Mouse (Mus musculus) liver, adult (tissue): ENCODE data around the gene Ttc17.

Source experiments
- GATA4 ChIP-seq: IDR thresholded peaks from 2 replicates; pipeline ENCODE4 v1.6.1; 2014; ENCODE audit warnings: mild to moderate bottlenecking, low read length; ENCODE audit not compliant: insufficient replicate concordance

Gene Ttc17

DNA sequence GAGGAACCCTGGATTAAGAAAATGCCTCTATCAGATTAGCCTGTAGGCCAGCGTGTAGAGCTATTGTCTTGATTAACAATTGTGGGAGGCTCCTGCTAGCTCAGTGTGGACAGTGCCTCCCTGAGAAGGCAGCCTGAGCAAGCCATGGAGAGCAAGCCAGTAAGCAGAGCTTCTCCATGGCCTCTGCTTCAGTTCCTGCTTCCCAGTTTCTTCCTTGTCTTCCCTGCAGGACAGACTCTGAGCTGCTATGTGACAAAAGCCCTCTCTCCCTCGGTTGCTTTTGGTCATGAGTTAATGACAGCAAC, 71.8 kb downstream of the Ttc17 start:
- TF ChIP-seq GATA4 = no peak

DNA sequence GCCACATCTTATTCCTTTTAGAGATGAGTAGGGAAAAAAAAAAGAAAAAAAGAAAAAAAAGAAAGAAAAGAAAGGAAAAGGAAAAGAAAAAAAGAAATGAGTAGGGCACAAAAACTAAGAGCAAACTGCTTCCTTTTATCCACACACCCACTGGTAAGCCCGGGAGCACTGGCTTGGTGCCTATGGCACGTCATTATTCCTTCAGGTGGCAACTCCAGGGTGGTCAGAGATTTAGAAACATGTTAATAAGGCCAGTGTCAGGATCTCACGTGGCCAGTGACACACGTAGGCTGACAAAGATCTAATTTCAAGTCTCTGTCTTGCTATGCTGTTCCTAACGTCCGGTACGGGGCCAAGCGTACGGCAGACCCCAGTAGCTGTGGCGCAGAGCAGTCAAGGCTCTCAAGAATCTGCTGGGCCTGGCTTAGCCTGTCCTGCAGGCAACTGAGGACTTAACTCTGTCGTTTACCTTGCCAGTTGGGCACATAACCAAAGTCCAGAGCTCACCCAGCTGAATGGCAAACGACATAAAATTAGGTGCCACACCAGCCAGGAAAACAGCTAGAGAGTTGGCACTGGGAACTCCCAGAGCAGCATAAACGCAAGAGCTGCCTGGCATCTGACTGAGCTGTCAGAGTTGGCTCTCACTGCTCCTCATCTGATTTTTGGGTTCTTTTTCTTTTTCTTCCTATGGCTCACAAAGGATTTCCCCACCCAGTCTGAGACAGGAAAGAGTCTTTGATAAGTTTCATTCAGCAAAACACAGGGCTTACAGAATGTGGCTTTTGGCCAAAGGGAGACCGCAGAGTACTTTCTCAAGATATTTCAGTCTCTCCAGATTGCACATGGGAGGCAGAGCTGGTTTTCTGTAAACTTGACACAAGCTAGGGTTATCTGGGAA, 72.4 kb downstream of the Ttc17 start:
- TF ChIP-seq GATA4 = peak; percentile 77

DNA sequence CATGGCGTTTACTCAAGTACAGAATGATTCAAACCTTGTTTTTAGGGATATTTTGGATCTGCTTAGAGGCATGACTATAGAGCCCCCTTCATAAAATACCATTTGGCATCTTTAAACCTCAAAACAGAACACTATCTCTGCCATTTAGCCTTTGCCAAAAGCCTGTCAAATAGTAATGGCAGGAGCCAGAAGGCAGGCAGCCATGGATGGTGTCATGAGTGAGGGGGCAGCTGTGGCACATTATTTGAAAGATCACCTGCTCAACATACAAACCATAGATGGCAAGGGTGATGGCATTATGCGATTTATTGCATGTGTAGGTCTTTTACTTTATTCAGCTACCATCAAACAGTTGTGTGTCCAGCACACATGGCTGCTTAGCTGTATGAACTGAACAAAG, 73.4 kb downstream of the Ttc17 start:
- TF ChIP-seq GATA4 = no peak

DNA sequence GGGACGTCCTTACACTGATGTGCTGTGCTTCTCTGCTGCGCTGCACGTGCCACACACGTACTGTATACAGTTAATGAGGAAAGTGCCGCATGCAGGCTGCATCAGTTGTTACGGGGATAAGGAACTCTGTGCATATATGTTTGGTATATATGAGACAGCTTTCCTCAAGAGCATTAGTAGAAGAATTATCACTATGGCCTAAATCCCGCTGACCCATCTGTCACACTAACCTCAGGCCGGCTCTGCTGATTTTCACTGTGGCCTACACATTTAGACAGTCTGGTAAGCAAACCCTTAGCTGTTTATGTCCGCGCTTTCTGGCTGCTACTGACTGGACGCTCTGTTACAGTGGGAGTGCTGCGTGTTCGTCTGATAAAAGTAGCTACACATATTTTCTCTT, 77.2 kb downstream of the Ttc17 start:
- no peak for TF ChIP-seq GATA4

DNA sequence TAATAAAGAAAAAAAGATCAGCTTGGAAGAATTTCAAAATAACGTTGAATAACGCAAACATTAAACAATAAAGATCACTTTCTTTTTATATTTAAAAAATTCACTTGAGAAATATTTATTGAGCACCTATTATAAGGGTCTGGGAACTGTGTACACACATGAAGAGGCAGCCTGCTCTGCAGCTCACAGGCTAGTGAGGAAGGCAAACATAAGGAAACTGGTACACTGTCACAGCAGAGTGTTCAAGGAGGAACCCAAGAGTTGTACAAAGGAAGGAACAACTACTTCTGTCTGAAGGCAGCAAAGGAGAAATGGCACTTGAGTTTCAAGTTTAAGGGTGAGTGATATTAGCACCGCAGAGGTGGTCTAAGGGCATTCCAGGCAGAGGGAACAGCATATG, 78.7 kb downstream of the Ttc17 start:
- TF ChIP-seq GATA4 = no peak

DNA sequence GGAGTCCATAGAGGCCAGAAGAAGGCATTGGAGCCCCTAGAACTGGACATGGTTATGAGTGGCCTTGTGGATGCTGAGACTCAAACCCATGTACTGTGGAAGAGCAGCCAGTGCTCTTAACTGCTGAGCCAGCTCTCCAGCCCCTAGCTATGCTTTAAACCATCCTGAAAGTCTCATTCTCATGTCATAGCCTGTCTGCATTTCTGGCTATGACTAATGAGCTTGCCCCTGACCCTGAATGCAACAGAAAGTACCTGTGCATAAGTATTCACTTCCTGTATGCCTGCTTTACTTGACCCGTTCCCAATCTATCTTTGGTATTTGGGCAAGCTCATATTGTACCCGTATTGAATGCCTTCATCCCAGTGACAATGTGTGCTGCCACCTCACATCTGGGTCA, 86.7 kb downstream of the Ttc17 start:
- TF ChIP-seq GATA4 = no peak

DNA sequence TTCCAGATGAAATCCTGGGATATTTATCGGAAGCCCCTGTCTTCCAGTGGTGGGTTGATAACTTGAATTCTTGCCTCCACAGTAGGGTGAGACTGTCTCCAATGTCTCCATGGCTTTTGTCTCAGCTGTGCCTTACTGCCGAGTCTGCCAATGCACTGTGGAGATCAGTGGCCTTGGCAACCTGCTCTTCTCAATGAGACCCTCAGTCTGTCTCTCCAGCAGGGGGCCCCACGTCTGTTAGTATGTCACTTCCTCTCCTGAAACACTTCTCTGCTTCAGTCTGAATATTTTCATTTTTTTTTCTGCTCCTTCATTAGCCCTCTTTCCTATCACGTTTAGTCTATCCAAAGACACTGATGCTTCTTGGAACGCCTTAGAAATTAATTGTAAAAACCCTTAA, 90.0 kb downstream of the Ttc17 start:
- no peak for TF ChIP-seq GATA4

DNA sequence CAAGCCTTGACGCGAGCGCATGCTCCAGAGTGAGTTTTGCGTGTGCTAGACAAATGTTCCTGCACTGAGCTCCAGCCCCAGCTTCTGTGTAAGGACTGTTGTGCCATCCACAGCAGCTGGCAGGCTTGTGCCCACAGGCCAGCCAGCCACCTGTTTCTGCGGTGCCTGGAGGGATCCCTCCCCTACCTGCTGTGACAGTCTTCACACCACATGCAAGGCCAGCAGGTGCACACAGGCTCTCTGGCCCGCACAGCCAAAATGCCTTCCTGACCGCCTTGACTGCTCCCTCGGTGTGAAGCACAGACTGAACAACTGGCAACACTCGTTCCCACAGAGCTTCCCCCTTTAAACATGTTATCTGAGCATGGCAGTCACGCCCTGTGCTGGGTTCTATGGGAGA, 102.5 kb downstream of the Ttc17 start:
- no peak for TF ChIP-seq GATA4

DNA sequence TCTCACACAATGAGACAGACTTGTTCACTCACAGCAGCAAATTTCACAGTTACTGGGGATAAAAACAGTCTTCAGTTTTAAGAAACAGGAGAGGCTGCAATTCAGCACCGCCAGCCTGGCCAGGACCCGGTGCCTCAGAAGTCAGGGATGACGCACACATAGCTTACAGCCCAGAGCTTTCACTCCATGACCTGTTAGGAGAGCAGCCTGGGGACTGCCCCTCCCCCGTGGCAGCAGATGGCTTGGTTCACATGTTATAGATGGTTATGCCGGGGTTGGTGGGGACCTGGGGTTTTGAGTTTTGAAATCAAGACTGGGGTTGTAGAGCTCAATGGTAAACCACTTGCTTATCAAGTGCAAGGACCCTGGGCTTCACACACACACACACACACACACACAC, 104.1 kb downstream of the Ttc17 start:
- no peak for TF ChIP-seq GATA4

DNA sequence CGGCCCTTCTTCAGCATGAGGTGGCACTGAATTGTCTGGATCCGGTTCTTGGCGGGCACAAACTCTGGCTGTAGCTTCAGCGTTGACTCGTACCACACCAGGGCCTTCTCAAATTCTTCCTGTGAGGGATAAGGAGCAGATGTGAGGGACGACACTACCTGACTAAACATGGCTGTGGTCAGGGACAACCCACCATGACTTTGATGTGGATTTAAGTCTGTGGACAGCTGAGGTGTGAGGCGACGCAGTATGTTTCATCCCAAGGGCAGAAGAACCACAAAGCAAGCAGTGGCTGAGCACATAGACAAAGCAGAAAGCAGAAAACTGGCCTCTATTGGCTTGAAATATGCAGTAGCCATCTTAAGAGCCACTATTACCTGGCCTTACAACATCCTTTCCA, 104.7 kb downstream of the Ttc17 start:
- TF ChIP-seq GATA4 = no peak

DNA sequence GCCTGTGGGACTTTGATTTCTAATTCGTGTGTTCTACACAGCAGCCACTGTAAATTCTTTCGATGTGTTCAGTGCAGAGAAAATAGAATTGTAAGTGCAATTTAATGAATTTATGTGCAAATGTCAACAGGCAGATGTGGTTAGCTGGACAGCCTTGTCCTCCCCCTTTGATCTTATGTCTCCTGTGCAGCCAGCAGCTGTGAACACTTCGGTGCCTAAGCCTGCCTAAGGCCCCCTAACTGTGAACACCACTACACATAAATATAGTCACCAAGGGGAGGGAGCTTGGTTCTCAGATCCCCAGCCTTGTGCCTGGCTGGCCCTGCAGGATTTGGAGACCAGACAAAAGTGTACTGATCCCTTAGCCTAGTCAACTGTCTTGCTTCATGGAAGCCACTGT, 109.0 kb downstream of the Ttc17 start:
- TF ChIP-seq GATA4 = no peak

DNA sequence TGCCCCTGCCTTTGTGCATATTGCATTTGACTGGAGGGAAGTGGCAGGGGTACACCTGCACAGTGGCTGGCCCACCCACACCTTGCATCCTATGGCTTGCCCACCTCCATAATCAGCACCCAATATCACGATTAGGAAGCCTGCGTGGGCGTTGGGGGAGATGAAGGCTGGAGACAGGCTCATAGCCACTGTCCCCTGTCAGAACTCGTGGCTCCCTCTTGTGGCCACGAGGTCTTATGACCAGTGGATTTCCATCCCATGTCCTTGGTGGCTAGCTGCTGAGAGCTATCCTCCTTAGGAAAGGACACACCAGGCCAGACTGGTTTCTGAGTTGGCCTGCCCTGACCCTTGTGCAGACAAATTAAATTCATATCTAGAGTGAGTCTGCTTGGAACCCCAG, 116.0 kb downstream of the Ttc17 start:
- no peak for TF ChIP-seq GATA4

DNA sequence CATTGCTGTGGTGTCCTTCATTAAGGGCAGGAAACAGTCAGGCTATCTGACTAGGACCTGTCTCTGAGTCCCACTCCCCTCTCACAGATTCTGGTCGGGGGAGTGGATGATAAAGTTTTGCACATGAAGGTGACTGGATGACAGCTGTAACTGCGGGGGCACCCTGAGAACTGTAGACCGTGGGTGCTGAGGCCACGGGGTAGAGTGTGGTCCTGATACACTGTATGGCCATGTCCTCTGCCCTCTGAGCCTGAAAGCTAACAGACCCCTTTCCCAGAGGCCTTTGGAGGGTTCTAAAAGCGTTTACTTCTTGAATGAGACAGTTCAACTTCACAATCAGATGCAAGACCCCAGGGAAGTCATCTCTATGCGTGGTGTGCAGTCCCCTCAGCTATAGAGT, 116.8 kb downstream of the Ttc17 start:
- no peak for TF ChIP-seq GATA4

DNA sequence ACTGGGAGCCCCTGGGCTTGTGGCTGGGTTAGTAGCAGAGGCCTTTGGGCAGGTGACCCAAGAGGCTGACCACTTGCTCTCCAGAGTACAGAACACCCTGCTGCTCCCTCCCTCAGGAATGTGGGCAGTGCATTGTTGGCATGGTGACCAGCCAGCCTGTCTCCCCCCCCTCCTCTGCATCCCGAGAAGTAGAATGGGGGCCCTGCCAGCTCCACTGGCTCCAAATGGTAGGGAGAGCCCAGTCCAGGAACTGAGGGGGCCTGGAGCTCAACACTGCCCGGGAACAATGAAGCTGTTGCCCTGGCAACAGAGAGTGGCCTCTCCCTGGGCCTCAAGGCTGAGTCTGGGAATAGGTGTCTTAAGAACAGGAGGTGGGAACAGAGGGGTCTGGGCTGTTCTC, 117.3 kb downstream of the Ttc17 start:
- TF ChIP-seq GATA4 = no peak

DNA sequence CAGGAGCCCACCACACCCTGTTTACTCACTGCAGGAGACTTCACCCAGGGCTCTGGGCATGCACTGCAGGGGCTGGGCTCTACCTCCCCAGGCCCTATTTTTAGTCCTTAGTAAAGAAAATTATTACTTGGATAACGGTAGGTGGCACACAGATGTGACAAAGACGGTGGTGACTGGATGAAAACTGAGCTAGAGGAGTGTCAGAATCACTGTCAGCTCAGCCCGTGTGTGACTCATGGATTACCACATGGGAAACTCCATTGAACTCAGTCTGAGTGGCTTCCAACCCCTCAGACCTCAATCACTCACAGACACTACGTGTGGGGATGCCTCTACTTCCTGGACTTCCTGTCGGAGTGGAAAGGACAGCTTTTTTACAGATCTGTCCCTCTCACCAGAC, 118.4 kb downstream of the Ttc17 start:
- TF ChIP-seq GATA4 = no peak

DNA sequence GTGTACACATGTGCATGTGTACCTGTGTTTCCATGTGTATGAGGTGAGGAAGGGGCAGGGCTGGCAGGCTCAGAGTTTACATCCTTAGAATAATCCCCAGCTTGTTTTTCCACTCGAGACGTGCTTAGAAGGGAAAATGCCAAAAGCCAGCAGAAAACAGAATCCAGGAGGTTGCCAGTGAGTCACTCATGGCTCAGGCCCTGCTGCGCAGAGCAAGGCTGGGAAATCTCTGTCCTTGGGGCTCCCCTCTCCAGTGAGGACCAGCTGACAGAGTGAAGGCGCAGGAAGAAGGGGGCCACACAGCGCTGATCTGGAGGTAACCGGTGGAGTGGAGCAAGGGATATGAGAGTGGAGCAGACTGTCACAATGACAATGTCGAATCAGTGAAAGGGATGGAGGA, 119.1 kb downstream of the Ttc17 start:
- TF ChIP-seq GATA4 = no peak

DNA sequence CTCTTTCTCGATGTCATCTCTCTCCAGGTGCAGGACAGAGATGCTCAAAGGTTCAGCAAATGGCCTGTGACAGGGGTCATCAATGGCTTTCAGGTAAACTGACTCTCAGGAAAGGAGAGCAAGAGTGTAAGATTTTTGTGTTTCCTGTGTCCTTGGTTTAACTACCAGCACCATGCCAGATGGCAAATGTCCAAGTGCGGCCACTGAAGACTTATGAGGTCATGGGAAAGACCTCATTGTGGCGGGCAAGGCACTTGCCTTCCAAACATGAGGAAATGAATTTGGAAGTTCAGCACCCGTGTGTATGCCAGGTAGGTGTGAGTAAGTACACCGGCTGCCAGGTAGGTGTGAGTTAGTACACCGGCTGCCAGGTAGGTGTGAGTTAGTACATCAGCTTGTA, 123.0 kb downstream of the Ttc17 start:
- TF ChIP-seq GATA4 = no peak

DNA sequence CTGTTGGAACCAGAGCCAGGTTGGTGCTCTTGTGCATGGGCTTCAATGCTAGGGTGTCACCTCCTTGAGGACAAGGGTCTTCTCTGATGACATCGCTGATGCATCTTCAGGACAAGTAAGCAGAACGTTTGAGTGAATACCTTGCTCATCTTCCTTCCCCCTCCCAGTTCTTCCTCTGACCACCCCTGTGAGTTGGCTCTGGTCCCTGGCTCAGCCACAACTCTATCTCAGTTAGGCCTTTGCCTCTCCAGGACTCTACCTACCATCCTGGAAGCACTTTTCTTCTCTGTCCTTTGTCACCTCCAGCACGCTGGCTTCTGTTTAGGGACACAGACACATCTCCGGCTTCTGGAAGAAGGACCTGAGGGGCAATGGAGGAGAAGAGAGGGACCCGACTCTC, 126.9 kb downstream of the Ttc17 start:
- no peak for TF ChIP-seq GATA4

DNA sequence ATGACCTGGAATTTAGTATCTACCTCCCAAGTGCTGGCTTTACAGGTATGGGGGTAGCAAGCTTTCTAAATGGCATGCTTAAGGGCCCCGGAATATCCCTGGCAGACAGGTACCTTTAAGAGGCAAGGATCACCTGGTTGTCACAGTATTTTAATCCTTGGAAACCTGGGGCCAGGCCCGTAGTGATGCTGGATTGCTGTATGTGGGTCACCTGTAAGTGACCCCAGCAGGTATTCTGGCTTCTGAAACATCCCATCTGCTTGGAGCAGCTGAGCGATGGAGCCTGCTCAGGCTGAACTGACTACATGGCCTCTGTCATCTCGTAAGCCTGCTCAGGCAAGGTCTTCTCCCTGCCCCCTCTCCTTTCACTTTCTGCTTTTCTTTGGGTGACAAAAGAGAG, 130.4 kb downstream of the Ttc17 start:
- TF ChIP-seq GATA4 = no peak
